Mouse (Mus musculus) midbrain, postnatal 0 days (tissue): ENCODE data around the gene Pigw. TPM values are rescaled to one million over a fixed set of nuclear protein-coding genes. Genes with fewer than 3 reads are reported as not detected.

Experiments used
- ATAC-seq: fragments of 200-750 bp; cut with Nextera tagmentation; 2 replicates; pipeline ENCODE4 v1.8.0; 2017; ENCODE audit warnings: moderate number of reproducible peaks, mild to moderate bottlenecking, moderate TSS enrichment, moderate library complexity; ENCODE audit not compliant: low FRiP score
- DNase-seq: peaks from one replicate; pipeline ENCODE4 v3.0.0-alpha.2; 2015; ENCODE audit warnings: low spot score
- H3K27ac ChIP-seq: fragments of 300-500 bp; sonication (generic); 2 replicates; pipeline ENCODE4 v1.5.1; 2014; ENCODE audit warnings: low read depth, mild to moderate bottlenecking, low read length, mixed read lengths
- H3K27me3 ChIP-seq: fragments of 300-500 bp; sonication (generic); 2 replicates; pipeline ENCODE4 v1.6.1; 2014; ENCODE audit warnings: low read length, control low read depth, mixed read lengths; ENCODE audit not compliant: insufficient read depth
- H3K36me3 ChIP-seq: fragments of 300-500 bp; sonication (generic); 2 replicates; pipeline ENCODE4 v1.6.1; 2014; ENCODE audit warnings: low read length, control low read depth, mixed read lengths; ENCODE audit not compliant: insufficient read depth
- H3K4me1 ChIP-seq: fragments of 300-500 bp; sonication (generic); 2 replicates; pipeline ENCODE4 v1.6.1; 2014; ENCODE audit warnings: mild to moderate bottlenecking, control low read depth, antibody characterized with exemption, low read length, mixed read lengths; ENCODE audit not compliant: insufficient read depth
- H3K4me2 ChIP-seq: fragments of 300-500 bp; sonication (generic); 2 replicates; pipeline ENCODE4 v1.6.1; 2014; ENCODE audit warnings: low read depth, mild to moderate bottlenecking, low read length, mixed read lengths; ENCODE audit not compliant: poor library complexity, severe bottlenecking
- H3K4me3 ChIP-seq: fragments of 300-500 bp; sonication (generic); 2 replicates; pipeline ENCODE4 v1.5.1; 2014; ENCODE audit warnings: low read depth, mild to moderate bottlenecking, low read length, moderate library complexity
- H3K9ac ChIP-seq: fragments of 300-500 bp; sonication (generic); replicated peaks from 2 replicates; pipeline ENCODE4 v1.6.1; 2014; ENCODE audit warnings: mild to moderate bottlenecking, low read length, moderate library complexity, mixed read lengths; ENCODE audit not compliant: poor library complexity, severe bottlenecking
- H3K9me3 ChIP-seq: fragments of 300-500 bp; sonication (generic); 2 replicates; pipeline ENCODE4 v1.6.1; 2016; ENCODE audit warnings: low read length, control low read depth
- CTCF ChIP-seq: IDR thresholded peaks from 2 replicates; pipeline ENCODE4 v1.5.1; 2016; ENCODE audit warnings: antibody characterized with exemption, mild to moderate bottlenecking
- WGBS: fragments of 180-500 bp; shearing (Covaris S2); extraction: QIAGEN DNeasy Blood & Tissue Kit; methylation state at CpG from one replicate; pipeline ENCODE4 v1.1.7; 2014; 5-methylcytosine and 5-hydroxymethylcytosine counted together
- polyA plus RNA-seq: library from polyadenylated mRNA; unstranded; fragments of >200 nt; fragmentation: Nextera tagmentation; extraction: Ambion mirVana; gene quantifications from 2 replicates; pipeline ENCODE4 v1.2.1, GENCODE M21; 2015
- total RNA-seq: library from RNA; depleted of rRNA; stranded (reverse); fragments of >200 nt; gene quantifications from 2 replicates; pipeline ENCODE4 v1.2.3, GENCODE M21; 2014; rRNA removed

The Pigw gene
- total RNA-seq (1.9 and 3.7 TPM in 2 replicates), polyA plus RNA-seq (1.6 and 1.7 TPM in 2 replicates)

GRCm38 (mm10) chr11:84879772-84880464 is at the start of gene Pigw, which contains the start of gene Myo19:
Pigw (minus strand) TSS chr11:84880285.
Myo19 (plus strand) TSS chr11:84880148.
- H3K36me3 ChIP-seq, result peaks cover 9% of the 10 kb centered on the region; the same call in 1 of the 2 replicates
- H3K9me3 ChIP-seq, result no peaks in the 10 kb centered on the region
- ATAC-seq, result peak; percentile 90
- H3K27ac ChIP-seq, result peak within 1 kb of the TSS; percentile 80
- no peak for TF ChIP-seq CTCF
- peak within 1 kb of the TSS; percentile 73 for H3K4me3 ChIP-seq
- peak within 1 kb of the TSS; percentile 82 for H3K9ac ChIP-seq
- H3K27me3 ChIP-seq, result no peaks in the 10 kb centered on the region
- H3K4me2 ChIP-seq, result peak within 1 kb of the TSS; percentile 82
- under 1% methylated on average over 70 of the region's 81 CpGs for WGBS
- no peaks in the 10 kb centered on the region; the same call in 1 of the 2 replicates for H3K4me1 ChIP-seq
- DNase-seq, result peak; percentile 82

GRCm38 (mm10) chr11:84920981-84921380 is 40.9 kb upstream of the Pigw start:
- 88% methylated on average over 8 of the region's 8 CpGs for WGBS
- no peak for TF ChIP-seq CTCF
- ATAC-seq, result no peak
- Histone ChIP-seq H3K4me3 (no peak overlapping the region), H3K4me2 (no peak overlapping the region), H3K27ac (no peak overlapping the region), H3K9me3 (no peaks in the 10 kb centered on the region), H3K9ac (no peak overlapping the region), H3K36me3 (no peaks in the 10 kb centered on the region), H3K27me3 (no peaks in the 10 kb centered on the region), H3K4me1 (no peaks in the 10 kb centered on the region)
- DNase-seq, result no peak

GRCm38 (mm10) chr11:84919951-84920350 is 39.9 kb upstream of the Pigw start:
- Histone ChIP-seq H3K4me2 (no peak overlapping the region), H3K4me1 (no peaks in the 10 kb centered on the region), H3K9ac (no peak overlapping the region), H3K27me3 (no peaks in the 10 kb centered on the region), H3K9me3 (no peaks in the 10 kb centered on the region), H3K27ac (no peak overlapping the region), H3K4me3 (no peak overlapping the region), H3K36me3 (no peaks in the 10 kb centered on the region)
- DNase-seq (no peak), ATAC-seq (no peak)
- TF ChIP-seq CTCF, result no peak
- 78% methylated on average over 7 of the region's 7 CpGs for WGBS

GRCm38 (mm10) chr11:84919276-84919675 is 39.2 kb upstream of the Pigw start:
- Histone ChIP-seq H3K9me3 (no peaks in the 10 kb centered on the region), H3K4me1 (no peaks in the 10 kb centered on the region), H3K27me3 (no peaks in the 10 kb centered on the region), H3K9ac (no peak overlapping the region), H3K36me3 (0 out of 2 replicates have a peak, but pooled peaks cover under 1% of the 10 kb centered on the region), H3K4me3 (no peak overlapping the region), H3K4me2 (no peak overlapping the region), H3K27ac (no peak overlapping the region)
- no peak for ATAC-seq
- TF ChIP-seq CTCF, result peak; percentile 64
- peak; percentile 35 for DNase-seq
- 29% methylated on average over 3 of the region's 3 CpGs for WGBS

- Histone ChIP-seq H3K4me2 (peak overlapping the region; percentile 42), H3K4me3 (no peak overlapping the region), H3K36me3 (peaks cover 9% of the 10 kb centered on the region; the same call in 1 of the 2 replicates), H3K4me1 (no peaks in the 10 kb centered on the region), H3K9me3 (no peaks in the 10 kb centered on the region), H3K9ac (no peak overlapping the region), H3K27ac (no peak overlapping the region), H3K27me3 (no peaks in the 10 kb centered on the region)
- 4% methylated on average over 16 of the region's 16 CpGs for whole genome bisulfite sequencing
- ATAC-seq, result 0 out of 2 replicates have a peak, but pooled peaks have one; percentile 69
- peak; percentile 97 for TF ChIP-seq CTCF
- peak; percentile 84 for DNase-seq
These were observed 38.3 kb upstream of the Pigw start for GRCm38 (mm10) chr11:84918425-84918824.

- Histone ChIP-seq H3K27ac (no peak overlapping the region), H3K9me3 (no peaks in the 10 kb centered on the region), H3K4me1 (no peaks in the 10 kb centered on the region), H3K4me2 (peak overlapping the region; percentile 72), H3K9ac (0 out of 2 replicates have a peak overlapping the region, but pooled peaks have one; percentile 44), H3K27me3 (no peaks in the 10 kb centered on the region), H3K36me3 (peaks cover 19% of the 10 kb centered on the region), H3K4me3 (peak overlapping the region; percentile 94)
- TF ChIP-seq CTCF, result no peak
- 56% methylated on average over 7 of the region's 7 CpGs for WGBS
- DNase-seq, result no peak
- no peak for ATAC-seq
These were observed 36.7 kb upstream of the Pigw start for GRCm38 (mm10) chr11:84916703-84917300.
